Mouse (Mus musculus) bone marrow, adult 2 months (tissue): ENCODE data around the gene Zmynd12. TPM values are rescaled to one million over a fixed set of nuclear protein-coding genes. Genes with fewer than 3 reads are reported as not detected.

Experiments used
- H3K27ac ChIP-seq: fragments of 200-500 bp; 2 replicates; pipeline ENCODE4 v1.5.1; 2012; ENCODE audit warnings: low read depth, mild to moderate bottlenecking, control low read depth, inconsistent platforms, low read length; ENCODE audit not compliant: control insufficient read depth, poor library complexity, insufficient read depth
- H3K4me1 ChIP-seq: fragments of 200-500 bp; 2 replicates; pipeline ENCODE4 v1.6.1; 2011; ENCODE audit warnings: low read length; ENCODE audit not compliant: control insufficient read depth, insufficient read depth
- H3K4me3 ChIP-seq: fragments of 200-500 bp; replicated peaks from 2 replicates; pipeline ENCODE3; 2011; ENCODE audit warnings: mild to moderate bottlenecking, low read depth, low read length, control low read depth; ENCODE audit not compliant: control insufficient read depth
- CTCF ChIP-seq: fragments of 200-500 bp; IDR thresholded peaks from 2 replicates; pipeline ENCODE4 v1.5.1; 2011; ENCODE audit warnings: low read length, control low read depth; ENCODE audit not compliant: control insufficient read depth, insufficient read depth
- POLR2A ChIP-seq: fragments of 200-500 bp; IDR thresholded peaks from 2 replicates; pipeline ENCODE4 v1.6.1; 2011; ENCODE audit warnings: low read depth, mild to moderate bottlenecking, control low read depth, low read length, borderline replicate concordance; ENCODE audit not compliant: control insufficient read depth
- WGBS: fragments of 180-500 bp; shearing (Covaris S2); methylation state at CpG from one replicate; pipeline ENCODE4 v1.1.7; 2018; 5-methylcytosine and 5-hydroxymethylcytosine counted together
- polyA plus RNA-seq: library from polyadenylated mRNA; stranded (reverse); fragments of >200 nt; gene quantifications from 2 replicates; pipeline ENCODE4 v1.2.4, GENCODE M21; 2011; ENCODE audit warnings: low replicate concordance; ENCODE audit not compliant: missing spikeins, insufficient read depth, insufficient read length

The Zmynd12 gene
- polyA plus RNA-seq, 1 experiment = not detected

DNA sequence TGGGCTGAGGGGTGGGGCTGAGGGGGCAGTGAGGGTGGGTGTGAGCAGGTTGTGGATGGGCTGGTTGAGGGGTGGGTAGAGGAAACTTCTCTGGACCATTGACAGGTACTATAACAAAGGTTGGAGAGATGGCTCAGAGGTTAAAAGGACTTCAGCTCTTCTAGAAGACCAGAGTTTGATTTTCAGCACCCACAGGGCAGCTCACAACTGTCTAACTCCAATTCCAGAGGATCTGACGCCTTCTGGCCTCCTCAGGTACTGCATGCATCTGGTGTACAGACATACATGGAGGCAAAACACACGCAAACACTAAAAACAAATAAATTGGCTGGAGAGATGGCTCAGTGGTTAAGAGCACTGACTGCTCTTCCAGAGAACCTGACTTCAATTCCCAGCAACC is 89.0 kb downstream of the Zmynd12 start:
- Histone ChIP-seq H3K4me3 (no peak overlapping the region), H3K4me1 (no peaks in the 10 kb centered on the region), H3K27ac (no peak overlapping the region)
- TF ChIP-seq POLR2A (no peak), CTCF (no peak)
- 72% methylated on average over 2 of the region's 2 CpGs for WGBS

DNA sequence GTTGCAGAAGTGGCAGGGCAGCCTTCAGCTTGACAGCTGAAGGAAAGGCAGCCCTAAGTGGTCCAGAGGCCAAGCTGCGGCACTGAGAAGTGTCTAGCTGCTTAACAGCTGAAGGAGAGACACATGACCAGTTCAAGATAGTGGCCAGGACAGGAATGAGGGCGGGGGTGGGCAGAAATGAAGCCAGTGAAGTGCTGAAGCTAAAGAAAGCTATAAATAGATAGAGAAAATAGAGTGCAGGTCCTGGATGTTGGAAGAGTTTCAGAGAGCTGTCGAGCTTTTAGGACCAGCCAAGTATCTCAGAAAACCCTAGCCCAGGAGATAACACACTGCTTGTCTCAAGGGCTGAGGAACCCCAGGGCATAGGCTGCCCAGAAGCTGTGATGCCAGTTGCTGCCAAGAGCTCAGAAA is 90.1 kb downstream of the Zmynd12 start:
- no peaks in the 10 kb centered on the region for H3K4me1 ChIP-seq
- H3K27ac ChIP-seq = no peak overlapping the region
- TF ChIP-seq POLR2A (no peak), CTCF (no peak)
- H3K4me3 ChIP-seq = no peak overlapping the region
- 64% methylated on average over 3 of the region's 3 CpGs for WGBS

Other genes starting within 250 kb of the Zmynd12 start
- 5.8 TPM in 2 replicates for gene Zfp691, start 248.6 kb upstream of the Zmynd12 start, polyA plus RNA-seq
- gene Ermap, start 232.8 kb upstream of the Zmynd12 start, polyA plus RNA-seq = 173 and 189 TPM in 2 replicates
- 46.6 and 64.0 TPM in 2 replicates for gene Svbp, start 227.5 kb upstream of the Zmynd12 start, polyA plus RNA-seq
- not detected in 2 replicates for gene Tmem269, start 204.6 kb upstream of the Zmynd12 start, polyA plus RNA-seq
- 2.4 and 5.0 TPM in 2 replicates for gene AU022252, start 190.1 kb upstream of the Zmynd12 start, polyA plus RNA-seq
- gene P3h1, start 189.9 kb upstream of the Zmynd12 start, polyA plus RNA-seq = 3.7 and 7.0 TPM in 2 replicates
- 0.54 and 1.2 TPM in 2 replicates for gene Cldn19, start 167.4 kb upstream of the Zmynd12 start, polyA plus RNA-seq
- 212 and 389 TPM in 2 replicates for gene Ybx1, start 128.2 kb upstream of the Zmynd12 start, polyA plus RNA-seq
- 45.5 and 99.6 TPM in 2 replicates for gene Ppih, start 102.3 kb upstream of the Zmynd12 start, polyA plus RNA-seq
- gene Ccdc30, start 7.3 kb upstream of the Zmynd12 start, polyA plus RNA-seq = 2.3 and 3.7 TPM in 2 replicates
- gene Ppcs, start 394 bp upstream of the Zmynd12 start, polyA plus RNA-seq = 5.5 and 9.8 TPM in 2 replicates
- gene Rimkla, start 69.8 kb downstream of the Zmynd12 start, polyA plus RNA-seq = not detected in 2 replicates
- gene Foxj3, start 114.2 kb downstream of the Zmynd12 start, polyA plus RNA-seq = 5.0 and 9.7 TPM in 2 replicates
- gene Frg2f1, start 116.7 kb downstream of the Zmynd12 start, polyA plus RNA-seq = 0.84 and 5.5 TPM in 2 replicates
- not detected in 2 replicates for gene Guca2a, start 214.9 kb downstream of the Zmynd12 start, polyA plus RNA-seq
- 2.2 TPM in 1 of 2 replicates, not detected in the other for gene Guca2b, start 236.1 kb downstream of the Zmynd12 start, polyA plus RNA-seq